Mouse (Mus musculus) liver, embryonic 13.5 days (tissue): ENCODE measurements around the gene Gnaz. TPM values are rescaled to one million over a fixed set of nuclear protein-coding genes. Genes with fewer than 3 reads are reported as not detected.

Source experiments
- ATAC-seq: fragments of 200-750 bp; cut with Nextera tagmentation; 2 replicates; pipeline ENCODE4 v1.8.0; 2017; ENCODE audit warnings: low read depth, mild to moderate bottlenecking, moderate number of reproducible peaks, moderate library complexity
- DNase-seq: peaks from one replicate; pipeline ENCODE4 v3.0.0; 2022
- H3K27ac ChIP-seq: fragments of 300-500 bp; sonication (generic); 2 replicates; pipeline ENCODE4 v1.5.1; 2015; ENCODE audit warnings: moderate library complexity, mild to moderate bottlenecking, inconsistent platforms
- H3K27me3 ChIP-seq: fragments of 300-500 bp; sonication (generic); 2 replicates; pipeline ENCODE4 v1.6.1; 2015; ENCODE audit warnings: mild to moderate bottlenecking, inconsistent platforms
- H3K36me3 ChIP-seq: fragments of 300-500 bp; sonication (generic); 2 replicates; pipeline ENCODE4 v1.6.1; 2015; ENCODE audit warnings: mild to moderate bottlenecking, inconsistent platforms
- H3K4me1 ChIP-seq: fragments of 300-500 bp; sonication (generic); replicated peaks from 2 replicates; pipeline ENCODE4 v1.6.1; 2015; ENCODE audit warnings: inconsistent platforms
- H3K4me2 ChIP-seq: fragments of 300-500 bp; sonication (generic); 2 replicates; pipeline ENCODE4 v1.6.1; 2015; ENCODE audit warnings: inconsistent platforms, mild to moderate bottlenecking, moderate library complexity
- H3K4me3 ChIP-seq: fragments of 300-500 bp; sonication (generic); replicated peaks from 2 replicates; pipeline ENCODE4 v1.5.1; 2015; ENCODE audit warnings: mild to moderate bottlenecking, inconsistent platforms
- H3K9ac ChIP-seq: fragments of 300-500 bp; sonication (generic); 2 replicates; pipeline ENCODE4 v1.6.1; 2015; ENCODE audit warnings: mild to moderate bottlenecking, inconsistent platforms
- H3K9me3 ChIP-seq: fragments of 300-500 bp; sonication (generic); replicated peaks from 2 replicates; pipeline ENCODE4 v1.6.1; 2016; ENCODE audit warnings: inconsistent platforms
- WGBS: fragments of 180-500 bp; shearing (Covaris S2); methylation state at CpG from one replicate; pipeline ENCODE4 v1.1.7; 2015; ENCODE audit not compliant: insufficient replicate concordance; 5-methylcytosine and 5-hydroxymethylcytosine counted together
- polyA plus RNA-seq: library from polyadenylated mRNA; unstranded; fragments of >200 nt; fragmentation: Nextera tagmentation; extraction: Ambion mirVana; gene quantifications from 2 replicates; pipeline ENCODE4 v1.2.1, GENCODE M21; 2015

Gnaz gene
- polyA plus RNA-seq, 1 experiment from 2014 or later = 5.1 TPM

GRCm38 (mm10) chr10:74973026-74973425 is 6.0 kb downstream of the Gnaz start:
- H3K27me3 ChIP-seq = peaks cover 22% of the 10 kb centered on the region
- peaks cover 11% of the 10 kb centered on the region for H3K4me1 ChIP-seq
- H3K27ac ChIP-seq = no peak overlapping the region
- H3K9ac ChIP-seq = no peak overlapping the region
- H3K4me3 ChIP-seq = no peak overlapping the region
- no peaks in the 10 kb centered on the region for H3K36me3 ChIP-seq
- no peak for ATAC-seq
- no peak for DNase-seq
- no peaks in the 10 kb centered on the region for H3K9me3 ChIP-seq
- 63% methylated on average over 6 of the region's 6 CpGs for WGBS
- H3K4me2 ChIP-seq = no peak overlapping the region

- Histone ChIP-seq H3K4me3 (no peak overlapping the region), H3K27me3 (0 out of 2 replicates have a peak, but pooled peaks cover 6% of the 10 kb centered on the region), H3K4me2 (no peak overlapping the region), H3K27ac (no peak overlapping the region), H3K36me3 (no peaks in the 10 kb centered on the region), H3K9ac (no peak overlapping the region), H3K9me3 (no peaks in the 10 kb centered on the region), H3K4me1 (peaks cover 11% of the 10 kb centered on the region)
- DNase-seq (no peak), ATAC-seq (no peak)
- 46% methylated on average over 7 of the region's 7 CpGs for WGBS
These were observed 8.6 kb downstream of the Gnaz start for GRCm38 (mm10) chr10:74975626-74976025.

DNA sequence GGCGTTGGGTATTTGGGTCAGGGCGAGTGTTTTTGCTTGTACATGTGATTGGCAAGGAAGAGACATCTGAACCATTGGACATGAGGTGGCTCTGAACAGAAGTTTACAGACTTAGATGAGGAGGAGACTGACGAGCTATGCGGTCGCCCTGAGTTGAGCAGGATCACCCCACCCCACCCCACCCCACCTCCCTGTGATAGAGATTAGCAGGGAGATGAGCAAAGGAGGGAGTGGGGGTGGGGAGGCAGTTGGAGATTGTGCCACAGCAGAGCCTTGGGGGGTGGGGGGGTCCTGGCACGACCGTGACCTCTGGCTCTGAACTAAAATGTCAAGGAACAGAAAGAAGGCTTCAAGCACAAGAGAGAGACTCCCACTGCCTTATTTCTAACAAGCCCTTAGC is 9.5 kb downstream of the Gnaz start:
- peaks cover 11% of the 10 kb centered on the region for H3K4me1 ChIP-seq
- no peak overlapping the region for H3K4me2 ChIP-seq
- H3K27me3 ChIP-seq = 0 out of 2 replicates have a peak, but pooled peaks cover 2% of the 10 kb centered on the region
- H3K4me3 ChIP-seq = no peak overlapping the region
- H3K9ac ChIP-seq = no peak overlapping the region
- peak; percentile 55 for ATAC-seq
- H3K9me3 ChIP-seq = no peaks in the 10 kb centered on the region
- no peak overlapping the region for H3K27ac ChIP-seq
- H3K36me3 ChIP-seq = no peaks in the 10 kb centered on the region
- no peak for DNase-seq
- 28% methylated on average over 7 of the region's 7 CpGs for WGBS

- Histone ChIP-seq H3K9ac (no peak overlapping the region), H3K27me3 (0 out of 2 replicates have a peak, but pooled peaks cover 2% of the 10 kb centered on the region), H3K4me1 (peaks cover 11% of the 10 kb centered on the region), H3K4me2 (no peak overlapping the region), H3K9me3 (no peaks in the 10 kb centered on the region), H3K4me3 (no peak overlapping the region), H3K27ac (no peak overlapping the region), H3K36me3 (no peaks in the 10 kb centered on the region)
- 70% methylated on average over 4 of the region's 4 CpGs for WGBS
- DNase-seq (no peak), ATAC-seq (no peak)
These were observed 11.1 kb downstream of the Gnaz start for GRCm38 (mm10) chr10:74978056-74978455.

DNA sequence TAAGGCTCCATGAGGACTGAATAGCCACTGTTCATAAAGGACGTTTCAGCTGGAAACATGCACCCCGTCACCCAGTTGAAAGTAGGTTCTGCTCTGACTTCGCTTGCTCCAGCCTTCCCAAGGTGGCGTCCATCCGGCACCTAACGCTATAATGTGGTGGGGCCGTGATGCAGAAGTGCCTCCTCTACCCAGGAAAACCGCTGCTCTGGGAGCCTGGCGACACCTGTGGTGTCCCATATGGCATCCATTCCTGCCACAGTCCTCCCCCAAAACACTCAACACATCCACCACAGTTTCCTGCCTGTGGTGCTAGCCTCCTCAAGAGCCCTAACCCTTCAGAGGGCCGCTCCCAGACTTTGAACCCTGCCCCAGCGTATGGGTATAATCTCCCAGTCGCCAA is 14.2 kb downstream of the Gnaz start:
- ATAC-seq = no peak
- WGBS = 55% methylated on average over 12 of the region's 12 CpGs
- no peaks in the 10 kb centered on the region for H3K36me3 ChIP-seq
- 0 out of 2 replicates have a peak, but pooled peaks cover 2% of the 10 kb centered on the region for H3K27me3 ChIP-seq
- H3K4me3 ChIP-seq = no peak overlapping the region
- H3K4me1 ChIP-seq = peaks cover 5% of the 10 kb centered on the region
- no peaks in the 10 kb centered on the region for H3K9me3 ChIP-seq
- no peak overlapping the region for H3K4me2 ChIP-seq
- H3K9ac ChIP-seq = no peak overlapping the region
- H3K27ac ChIP-seq = no peak overlapping the region
- DNase-seq = no peak

DNA sequence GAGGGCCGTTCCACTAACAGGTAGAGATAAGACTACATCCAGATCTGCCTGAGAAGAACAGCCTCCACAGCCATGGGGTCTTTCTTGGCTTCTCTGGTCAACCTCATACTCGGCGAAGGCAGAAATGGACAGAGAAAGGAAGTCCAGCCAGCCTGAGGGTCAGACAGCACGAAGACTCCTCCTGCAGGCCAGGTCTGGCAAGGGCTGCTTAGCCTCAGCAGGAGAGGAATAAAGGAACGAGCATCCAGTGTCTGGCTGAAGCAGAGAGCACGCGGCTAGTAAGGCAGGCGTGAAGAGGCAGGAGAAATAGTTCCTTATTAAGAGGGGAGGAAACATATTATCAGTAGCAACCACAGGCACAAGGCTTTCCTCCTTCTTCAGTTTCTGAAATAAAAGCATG is 16.2 kb downstream of the Gnaz start:
- Histone ChIP-seq H3K27ac (no peak overlapping the region), H3K4me3 (no peak overlapping the region), H3K36me3 (no peaks in the 10 kb centered on the region), H3K9me3 (no peaks in the 10 kb centered on the region), H3K9ac (no peak overlapping the region), H3K4me2 (no peak overlapping the region), H3K4me1 (peaks cover 14% of the 10 kb centered on the region; the same call in 1 of the 2 replicates), H3K27me3 (no peaks in the 10 kb centered on the region)
- WGBS = 32% methylated on average over 8 of the region's 8 CpGs
- DNase-seq = no peak
- no peak for ATAC-seq

GRCm38 (mm10) chr10:74987698-74988470 is 20.9 kb downstream of the Gnaz start:
- Histone ChIP-seq H3K4me1 (peaks cover 16% of the 10 kb centered on the region; the same call in 1 of the 2 replicates), H3K4me2 (0 out of 2 replicates have a peak overlapping the region, but pooled peaks have one; percentile 14), H3K4me3 (no peak overlapping the region), H3K36me3 (no peaks in the 10 kb centered on the region), H3K9me3 (no peaks in the 10 kb centered on the region), H3K27me3 (no peaks in the 10 kb centered on the region), H3K9ac (no peak overlapping the region), H3K27ac (no peak overlapping the region)
- ATAC-seq (peak; percentile 59), DNase-seq (no peak)
- WGBS = 18% methylated on average over 14 of the region's 14 CpGs

- Histone ChIP-seq H3K27me3 (no peaks in the 10 kb centered on the region), H3K9me3 (no peaks in the 10 kb centered on the region), H3K36me3 (no peaks in the 10 kb centered on the region), H3K4me2 (no peak overlapping the region), H3K4me3 (no peak overlapping the region), H3K9ac (no peak overlapping the region), H3K27ac (no peak overlapping the region), H3K4me1 (peaks cover 16% of the 10 kb centered on the region; the same call in 1 of the 2 replicates)
- ATAC-seq = no peak
- DNase-seq = no peak
- 66% methylated on average over 4 of the region's 4 CpGs for WGBS
These were observed 22.8 kb downstream of the Gnaz start for GRCm38 (mm10) chr10:74989814-74990213.

DNA sequence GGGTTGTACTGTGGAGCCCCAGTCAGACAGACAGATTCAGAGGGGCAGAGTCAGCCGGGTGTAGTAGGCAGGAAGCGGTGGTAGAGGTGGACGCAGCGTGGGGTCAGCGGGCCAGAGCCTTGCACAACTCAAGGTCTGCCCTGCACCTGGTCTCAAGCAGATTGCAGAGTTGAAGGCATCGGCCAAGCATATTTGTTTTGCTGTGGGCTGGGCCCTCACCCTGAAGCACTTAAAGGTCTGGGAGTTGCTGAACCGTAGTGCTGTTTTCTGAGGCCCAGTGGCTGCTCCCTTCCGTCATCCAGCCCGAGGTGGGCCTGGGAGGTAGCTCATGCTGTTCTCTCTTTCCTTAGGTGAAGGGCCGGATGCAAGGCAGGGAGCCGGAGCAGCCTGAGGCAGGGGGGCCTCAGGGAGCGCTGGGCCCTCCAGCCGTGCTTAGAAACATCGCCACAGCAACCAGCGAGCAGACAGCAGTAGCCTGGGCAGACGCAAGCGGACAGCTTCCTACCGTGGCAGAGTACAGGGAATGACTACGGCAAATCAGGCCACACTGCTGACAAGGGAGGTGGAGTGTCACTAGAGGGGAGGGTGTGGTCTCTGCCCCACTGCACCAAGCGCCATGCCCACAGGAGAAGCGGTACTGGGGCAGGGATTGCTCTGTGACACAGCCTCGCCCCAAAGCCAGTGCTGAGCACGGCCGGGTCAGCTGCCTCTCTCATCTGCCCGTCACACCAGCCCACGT is 23.8 kb downstream of the Gnaz start:
- Histone ChIP-seq H3K27ac (no peak overlapping the region), H3K4me1 (peaks cover 16% of the 10 kb centered on the region; the same call in 1 of the 2 replicates), H3K27me3 (peaks cover 5% of the 10 kb centered on the region; the same call in 1 of the 2 replicates), H3K9me3 (no peaks in the 10 kb centered on the region), H3K4me3 (no peak overlapping the region), H3K4me2 (no peak overlapping the region), H3K36me3 (no peaks in the 10 kb centered on the region), H3K9ac (no peak overlapping the region)
- WGBS = 59% methylated on average over 26 of the region's 26 CpGs
- no peak for DNase-seq
- ATAC-seq = no peak

GRCm38 (mm10) chr10:74994863-74995262 is 27.9 kb downstream of the Gnaz start:
- Histone ChIP-seq H3K9me3 (no peaks in the 10 kb centered on the region), H3K36me3 (no peaks in the 10 kb centered on the region), H3K27me3 (peaks cover 9% of the 10 kb centered on the region; the same call in 1 of the 2 replicates), H3K4me1 (no peaks in the 10 kb centered on the region), H3K4me2 (no peak overlapping the region), H3K27ac (no peak overlapping the region), H3K4me3 (no peak overlapping the region), H3K9ac (no peak overlapping the region)
- ATAC-seq (no peak), DNase-seq (no peak)
- WGBS = 23% methylated on average over 5 of the region's 5 CpGs

DNA sequence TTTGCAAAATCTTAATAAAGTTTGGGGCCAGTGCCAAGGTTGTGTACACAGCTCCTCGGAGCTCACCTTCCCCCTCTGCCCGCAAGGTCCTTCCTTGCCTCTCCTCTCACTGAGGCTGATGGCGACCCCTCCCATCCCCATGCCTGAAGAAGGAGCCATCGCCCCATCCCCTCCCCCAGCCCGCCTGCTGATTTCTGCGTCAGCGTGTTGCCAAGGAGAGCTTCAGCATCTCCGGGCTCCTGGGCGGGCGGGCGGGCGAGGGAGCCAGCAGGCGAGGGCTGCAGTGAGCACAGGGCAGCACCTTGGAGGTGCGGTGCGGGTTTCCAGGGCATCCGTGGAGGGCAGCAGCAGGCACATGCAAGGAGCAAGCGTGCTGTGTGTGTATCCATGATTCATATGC is 28.4 kb downstream of the Gnaz start:
- Histone ChIP-seq H3K4me1 (no peaks in the 10 kb centered on the region), H3K9me3 (no peaks in the 10 kb centered on the region), H3K9ac (no peak overlapping the region), H3K4me2 (no peak overlapping the region), H3K27ac (no peak overlapping the region), H3K36me3 (no peaks in the 10 kb centered on the region), H3K4me3 (no peak overlapping the region), H3K27me3 (peaks cover 9% of the 10 kb centered on the region; the same call in 1 of the 2 replicates)
- 28% methylated on average over 17 of the region's 17 CpGs for WGBS
- no peak for DNase-seq
- no peak for ATAC-seq
